Mouse (Mus musculus): Measurements from ENCODE around the gene Acss3. TPM values are rescaled to one million over a fixed set of nuclear protein-coding genes. Genes with fewer than 3 reads are reported as not detected.

Acss3 gene
- polyA plus RNA-seq, 1 experiment from 2014 or later: 7.0 TPM

Other genes with a start within 250 kb of the Acss3 start
- 4.0 and 4.4 TPM in 2 replicates for gene Lin7a, start 148.0 kb upstream of the Acss3 start, polyA plus RNA-seq (2014; fragmentation: Nextera tagmentation; extraction: Ambion mirVana)

All from embryonic facial prominence, embryonic 11.5 days (tissue).